Mouse (Mus musculus): ENCODE data around the gene Nlrp5. TPM values are rescaled to one million over a fixed set of nuclear protein-coding genes. Genes with fewer than 3 reads are reported as not detected.
"Not testable (repeated sequence)": the region's sequence is repeated elsewhere in the genome, so short reads cannot be mapped to it uniquely, and the experiment has no call there.

The Nlrp5 gene
- total RNA-seq (2021), result under 1 TPM in 1 of 2 experiments, not detected in 1; 0.10 TPM
- long read RNA-seq, experiment 1, result 0 reads
- long read RNA-seq, experiment 2, result 0 reads

- DNase-seq, result no peak
- intact Hi-C loops (cut with DNase I; ENCODE audit: low total_unique reads), result no loop called here
These were observed at the start of gene Nlrp5 for GRCm38 (mm10) chr7:23385589-23385988. TSS of gene Nlrp5 (plus strand) at chr7:23385889.

GRCm38 (mm10) chr7:23358311-23358710, 27.4 kb upstream of the Nlrp5 start:
- intact Hi-C loops (cut with DNase I; ENCODE audit: low total_unique reads); DNase-seq: not testable (repeated sequence)

- DNase-seq; intact Hi-C loops (cut with DNase I; ENCODE audit: low total_unique reads): not testable (repeated sequence)
These were observed 84.5 kb downstream of the Nlrp5 start for GRCm38 (mm10) chr7:23470201-23470600.

- intact Hi-C loops (cut with DNase I; ENCODE audit: low total_unique reads); DNase-seq: not testable (repeated sequence)
These were observed 85.1 kb downstream of the Nlrp5 start for GRCm38 (mm10) chr7:23470832-23471231.

- intact Hi-C loops (cut with DNase I; ENCODE audit: low total_unique reads); DNase-seq: not testable (repeated sequence)
These were observed 87.2 kb downstream of the Nlrp5 start for GRCm38 (mm10) chr7:23472886-23473285.

Small RNAs within 50 kb of the gene (microRNA-seq; reads per million reads assigned to microRNA genes)
- 0 reads per million in 2 experiments for gene Gm25196

Other genes starting within 250 kb of the Nlrp5 start
- gene Gm10662, start 241.4 kb upstream of the Nlrp5 start, total RNA-seq (2021), result not detected
- not detected for gene Vmn1r165, start 168.6 kb upstream of the Nlrp5 start, total RNA-seq (2021)
- gene Vmn1r166, start 134.2 kb upstream of the Nlrp5 start, total RNA-seq (2021), result not detected
- gene Gm6902, start 107.0 kb upstream of the Nlrp5 start, total RNA-seq (2021), result not detected
- not detected for gene Nlrp4e, start 84.7 kb upstream of the Nlrp5 start, total RNA-seq (2021)
- not detected for gene Vmn1r167, start 121.3 kb downstream of the Nlrp5 start, total RNA-seq (2021)
- gene Vmn1r168, start 153.8 kb downstream of the Nlrp5 start, total RNA-seq (2021), result not detected
- gene Vmn1r169, start 189.6 kb downstream of the Nlrp5 start, total RNA-seq (2021), result not detected
- not detected for gene Vmn1r170, start 220.3 kb downstream of the Nlrp5 start, total RNA-seq (2021)
- gene Vmn1r171, start 244.8 kb downstream of the Nlrp5 start, total RNA-seq (2021), result not detected